Comparison of ENCODE assay signal across 13 mouse cellular contexts in the genomic region with DNA sequence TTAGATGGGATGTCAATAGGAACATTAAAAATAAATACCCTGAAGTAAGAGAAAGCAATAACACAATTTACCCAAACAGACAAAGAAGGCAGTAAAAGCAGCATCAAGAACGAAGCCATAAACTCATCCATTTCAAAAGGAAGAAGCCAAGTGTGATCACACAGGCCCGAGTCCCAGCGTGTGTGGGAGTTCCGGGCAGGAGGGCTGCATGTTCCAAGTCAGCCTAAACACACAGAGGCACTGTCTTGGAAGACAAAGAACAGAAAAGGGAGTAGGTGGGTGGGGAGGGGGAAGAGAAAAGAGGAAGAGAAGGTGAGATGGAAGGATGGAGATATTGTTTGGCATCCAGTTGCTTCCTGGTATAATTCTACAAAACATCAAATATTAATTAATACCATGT.
"Had no signal": no experiment of that assay in that cellular context is flagged by ENCODE, and none has a peak within 500 bp of the region (broad histone marks: within the 10 kb centered on the region; RNA-seq: fewer than 3 reads in every experiment).

No protein-coding gene starts in this region.

- DNase-seq: lung, adult 18-20 months; lung, embryonic 14.5 days; lung, postnatal 10 days; lung, postnatal 4 days; midbrain, embryonic 14.5 days; retina, postnatal 1 day; right cerebral cortex, postnatal 25 days; right cerebral cortex, postnatal 4 days; spleen, adult 18-20 months; thymus, adult 18-20 months; thymus, postnatal 14 days; thymus, postnatal 36 days had no signal

- ATAC-seq: midbrain, embryonic 16.5 days had no signal
